Mouse (Mus musculus): ENCODE data around the gene Mmd2. TPM values are rescaled to one million over a fixed set of nuclear protein-coding genes. Genes with fewer than 3 reads are reported as not detected.

Gene Mmd2
- total RNA-seq (2012; rRNA removed) (not detected in 2 replicates), total RNA-seq (2014; rRNA removed) (not detected in 2 replicates), polyA plus RNA-seq (2012; ENCODE audit: insufficient read length, low read depth) (not detected in 2 replicates)

DNA sequence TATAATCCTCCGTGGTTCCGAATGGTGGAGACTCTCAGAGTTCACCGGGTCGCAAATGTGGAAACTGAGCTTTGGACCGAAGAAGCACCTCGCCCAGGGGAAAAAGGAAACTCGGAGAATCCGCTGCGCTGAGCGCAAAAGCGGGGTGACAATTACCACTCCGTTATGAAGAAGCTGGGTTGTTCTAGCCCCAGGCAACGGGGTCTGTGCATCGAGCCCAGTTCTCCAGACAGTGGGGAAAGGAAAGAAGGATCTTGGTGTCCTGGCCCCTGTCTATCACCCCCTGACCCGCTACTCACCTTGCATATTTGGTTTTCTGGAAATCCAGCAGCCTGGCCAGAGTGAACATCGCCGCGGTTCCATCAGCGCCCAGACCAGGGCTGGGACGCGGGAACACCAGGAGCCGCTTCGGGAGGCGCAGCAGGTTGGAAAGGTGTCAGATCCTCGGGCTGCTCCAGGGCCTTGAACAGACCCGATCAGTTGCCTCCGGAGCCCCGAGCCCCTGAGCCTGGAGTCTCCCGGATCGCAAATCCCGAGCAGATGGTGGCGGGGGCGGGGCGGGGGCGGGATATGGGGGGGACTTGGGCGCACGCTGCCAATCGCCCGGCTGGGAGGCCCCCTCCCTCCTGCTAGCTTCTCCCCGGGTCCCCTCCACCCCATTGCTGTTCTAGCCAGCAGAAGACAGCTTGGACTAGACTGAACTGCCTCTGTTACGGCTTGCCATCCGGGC, at the start of gene Mmd2:
Mmd2 (minus strand) TSS at position 542 of the 730 bp plus-strand sequence.
- Histone ChIP-seq H3K9ac (ENCODE audit: insufficient read depth, low read depth) (no peak within 1 kb of the TSS), H3K79me2 (replicated peaks; ENCODE audit: control insufficient read depth, extremely low read depth, insufficient read depth, poor library complexity, severe bottlenecking) (no peaks in the 10 kb centered on the region), H3K27ac (ENCODE audit: insufficient read depth, low read depth) (no peak within 1 kb of the TSS), H3K4me1 (ENCODE audit: control insufficient read depth in 1 of 2, insufficient read depth in 2 of 2) (no peaks in the 10 kb centered on the region), H3K4me2 (ENCODE audit: insufficient read depth, low read depth, poor library complexity, severe bottlenecking) (no peak within 1 kb of the TSS), H3K36me3 (replicated peaks in 1 of 2; ENCODE audit: control insufficient read depth in 1 of 2, insufficient read depth in 1 of 2, low read length in 1 of 2) (no peaks in the 10 kb centered on the region), H3K27me3 (replicated peaks) (peaks cover 74% of the 10 kb centered on the region), H3K9me3 (replicated peaks; ENCODE audit: low read length) (no peaks in the 10 kb centered on the region), H3K4me3 (replicated peaks in 1 of 3; ENCODE audit: low read depth in 2 of 3, low read length in 2 of 3, poor library complexity in 1 of 3) (no peak within 1 kb of the TSS)
- dilution Hi-C loops (cut with MboI; ENCODE audit: extremely low pct_ligation_motif_present, extremely low pct_unique_long_range_greater_than_20kb, low sequenced_read_pairs) (no loop called here), in situ Hi-C loops (cut with MboI; ENCODE audit: low pct_ligation_motif_present, low pct_unique_long_range_greater_than_20kb, low sequenced_read_pairs) (no loop called here)
- DNase-seq (ENCODE audit: extremely low read depth) = no peak
- TF ChIP-seq EP300 (IDR thresholded peaks at IDR 0.05; ENCODE audit: low read length) (no peak), RAD21 (IDR thresholded peaks at IDR 0.05; ENCODE audit: low read depth, low read length) (no peak), E2F4 (IDR thresholded peaks at IDR 0.05; ENCODE audit: insufficient replicate concordance, low read depth, low read length) (no peak), MYC (IDR thresholded peaks at IDR 0.05; ENCODE audit: low read depth, low read length) (no peak)

DNA sequence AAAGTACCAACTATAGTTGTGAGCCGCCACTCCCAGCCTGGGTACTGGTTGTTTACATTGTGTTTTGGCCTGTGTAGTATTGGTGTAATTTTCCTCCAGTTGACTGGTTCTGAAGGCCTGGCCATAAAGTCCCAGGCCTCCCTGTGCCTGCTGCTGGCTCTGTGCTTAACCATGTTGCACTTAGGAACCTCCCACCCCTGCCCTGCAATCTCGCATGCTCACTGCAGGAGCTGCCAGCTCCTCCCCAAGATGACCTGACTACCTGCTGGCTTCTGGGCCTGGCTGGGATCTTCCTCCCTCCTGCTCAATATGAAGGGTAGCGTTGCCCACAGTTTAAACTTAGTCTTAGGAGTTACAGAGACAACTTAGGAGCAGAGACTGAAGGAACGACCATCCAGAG, 43.7 kb upstream of the Mmd2 start:
- no peak overlapping the region for H3K4me3 ChIP-seq (replicated peaks in 1 of 3; ENCODE audit: low read depth in 2 of 3, low read length in 2 of 3, poor library complexity in 1 of 3)
- dilution Hi-C loops (cut with MboI; ENCODE audit: extremely low pct_ligation_motif_present, extremely low pct_unique_long_range_greater_than_20kb, low sequenced_read_pairs) (no loop called here), in situ Hi-C loops (cut with MboI; ENCODE audit: low pct_ligation_motif_present, low pct_unique_long_range_greater_than_20kb, low sequenced_read_pairs) (no loop called here)
- peaks cover 2% of the 10 kb centered on the region; the same call in 1 of the 2 replicates for H3K79me2 ChIP-seq (replicated peaks; ENCODE audit: control insufficient read depth, extremely low read depth, insufficient read depth, poor library complexity, severe bottlenecking)
- no peak overlapping the region for H3K27ac ChIP-seq (ENCODE audit: insufficient read depth, low read depth)
- TF ChIP-seq GABPA (IDR thresholded peaks at IDR 0.05; ENCODE audit: insufficient replicate concordance, low read depth, low read length) (no peak), TCF12 (IDR thresholded peaks at IDR 0.05; ENCODE audit: low read depth, low read length) (no peak)
- H3K4me1 ChIP-seq (ENCODE audit: control insufficient read depth in 1 of 2, insufficient read depth in 2 of 2) = 0 out of 4 replicates have a peak, but pooled peaks cover 0 to 8% of the 10 kb centered on the region in 2 experiments
- H3K4me2 ChIP-seq (ENCODE audit: insufficient read depth, low read depth, poor library complexity, severe bottlenecking) = no peak overlapping the region
- H3K36me3 ChIP-seq (replicated peaks in 1 of 2; ENCODE audit: control insufficient read depth in 1 of 2, insufficient read depth in 1 of 2, low read length in 1 of 2) = peaks cover 32 to 85% of the 10 kb centered on the region in 2 experiments
- H3K9ac ChIP-seq (ENCODE audit: insufficient read depth, low read depth) = no peak overlapping the region
- no peak for DNase-seq (ENCODE audit: extremely low read depth)
- H3K9me3 ChIP-seq (replicated peaks; ENCODE audit: low read length) = no peaks in the 10 kb centered on the region
- no peaks in the 10 kb centered on the region for H3K27me3 ChIP-seq (replicated peaks)

GRCm38 (mm10) chr5:142650794-142651497, 42.3 kb upstream of the Mmd2 start:
- Histone ChIP-seq H3K4me1 (ENCODE audit: control insufficient read depth in 1 of 2, insufficient read depth in 2 of 2) (0 out of 4 replicates have a peak, but pooled peaks cover 0 to 8% of the 10 kb centered on the region in 2 experiments), H3K9me3 (replicated peaks; ENCODE audit: low read length) (no peaks in the 10 kb centered on the region), H3K27me3 (replicated peaks) (no peaks in the 10 kb centered on the region), H3K36me3 (replicated peaks in 1 of 2; ENCODE audit: control insufficient read depth in 1 of 2, insufficient read depth in 1 of 2, low read length in 1 of 2) (peaks cover 23 to 80% of the 10 kb centered on the region in 2 experiments), H3K79me2 (replicated peaks; ENCODE audit: control insufficient read depth, extremely low read depth, insufficient read depth, poor library complexity, severe bottlenecking) (peaks cover 2% of the 10 kb centered on the region; the same call in 1 of the 2 replicates), H3K9ac (ENCODE audit: insufficient read depth, low read depth) (no peak overlapping the region), H3K4me2 (ENCODE audit: insufficient read depth, low read depth, poor library complexity, severe bottlenecking) (no peak overlapping the region), H3K27ac (ENCODE audit: insufficient read depth, low read depth) (no peak overlapping the region), H3K4me3 (replicated peaks in 1 of 3; ENCODE audit: low read depth in 2 of 3, low read length in 2 of 3, poor library complexity in 1 of 3) (no peak overlapping the region)
- TF ChIP-seq CHD1 (IDR thresholded peaks at IDR 0.05; ENCODE audit: low read depth, low read length) (no peak), USF2 (conservative IDR thresholded peaks at IDR 0.05; ENCODE audit: low read depth, low read length) (no peak), MAFK (IDR thresholded peaks at IDR 0.05; ENCODE audit: insufficient replicate concordance, low read length) (no peak), ZMIZ1 (IDR thresholded peaks at IDR 0.05; ENCODE audit: low read depth, low read length) (no peak), MAX (IDR thresholded peaks at IDR 0.05; ENCODE audit: low read length) (no peak), IRF4 (IDR thresholded peaks at IDR 0.05; ENCODE audit: low read depth, low read length) (no peak), PAX5 (IDR thresholded peaks at IDR 0.05; ENCODE audit: low read length) (no peak), UBTF (IDR thresholded peaks at IDR 0.05; ENCODE audit: low read depth, low read length) (no peak), NELFE (IDR thresholded peaks at IDR 0.05; ENCODE audit: low read depth, low read length) (no peak), E2F4 (IDR thresholded peaks at IDR 0.05; ENCODE audit: insufficient replicate concordance, low read depth, low read length) (no peak), MYC (IDR thresholded peaks at IDR 0.05; ENCODE audit: low read depth, low read length) (no peak), CHD2 (IDR thresholded peaks at IDR 0.05; ENCODE audit: low read length) (no peak), POLR2AphosphoS2 (IDR thresholded peaks at IDR 0.05; ENCODE audit: low read depth, low read length) (no peak), ZC3H11A (IDR thresholded peaks at IDR 0.05; ENCODE audit: low read depth, low read length) (no peak), RAD21 (IDR thresholded peaks at IDR 0.05; ENCODE audit: low read depth, low read length) (no peak), RCOR1 (conservative IDR thresholded peaks at IDR 0.05; ENCODE audit: low read depth, low read length) (no peak), KAT2A (IDR thresholded peaks at IDR 0.05; ENCODE audit: insufficient replicate concordance, low read length) (no peak), EP300 (IDR thresholded peaks at IDR 0.05; ENCODE audit: low read length) (no peak), ELF1 (IDR thresholded peaks at IDR 0.05; ENCODE audit: low read depth, low read length) (no peak)
- dilution Hi-C loops (cut with MboI; ENCODE audit: extremely low pct_ligation_motif_present, extremely low pct_unique_long_range_greater_than_20kb, low sequenced_read_pairs) = no loop called here
- in situ Hi-C loops (cut with MboI; ENCODE audit: low pct_ligation_motif_present, low pct_unique_long_range_greater_than_20kb, low sequenced_read_pairs) = no loop called here
- no peak for DNase-seq (ENCODE audit: extremely low read depth)
